Comparison of ENCODE assay signal across 22 mouse cellular contexts in the genomic region with DNA sequence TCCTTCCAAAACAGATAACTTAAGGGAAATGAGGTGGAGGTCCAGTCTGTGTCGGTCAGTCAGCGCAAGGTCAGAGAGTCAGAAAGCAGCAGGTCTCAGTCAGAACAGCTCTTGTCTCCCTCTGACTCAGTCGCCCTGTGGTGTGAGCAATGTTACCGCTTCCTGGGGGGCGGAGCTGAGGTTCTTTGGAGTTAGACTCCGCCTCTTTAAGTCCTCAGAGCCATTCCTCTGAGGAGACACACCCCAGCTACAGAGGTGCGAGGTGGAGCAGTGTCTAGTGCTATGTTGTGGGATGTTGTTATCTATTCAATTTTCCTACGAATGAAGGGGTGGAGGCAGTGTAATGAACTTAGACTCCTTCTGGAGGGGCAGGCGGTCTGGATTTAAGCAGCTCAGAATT. TPM values are rescaled to one million over a fixed set of nuclear protein-coding genes. Genes with fewer than 3 reads are reported as not detected.
A peak's percentile ranks its signal among the peaks of the same experiment; 100 is the strongest.
DNase-seq lines count a peak whose midpoint lies in the region; ATAC-seq and TF ChIP-seq lines count a peak whose summit lies in the region.
"Had no signal": no experiment of that assay in that cellular context is flagged by ENCODE, and none has a peak within 500 bp of the region (broad histone marks: within the 10 kb centered on the region; RNA-seq: fewer than 3 reads in every experiment).

No protein-coding gene starts in this region.

- ATAC-seq in CD4-positive, CD25-positive, alpha-beta regulatory T cell, adult 4 months = no peak
- peak; percentile 18; the same call in 1 of the 2 replicates for ATAC-seq in neural tube, embryonic 14.5 days (ENCODE audit: low read depth)
- ATAC-seq in megakaryocyte, adult 5-6 weeks (ENCODE audit: poor library complexity, severe bottlenecking) = peak; percentile 53
- ATAC-seq in stomach, postnatal 0 days (ENCODE audit: low FRiP score, low TSS enrichment) = no peak

- no peak for TF ChIP-seq CTCF in stomach, postnatal 0 days (IDR thresholded peaks at IDR 0.05; ENCODE audit: low read depth)

- no peaks in the 10 kb centered on the region for H3K36me3 ChIP-seq in neural tube, embryonic 14.5 days (ENCODE audit: control insufficient read depth, insufficient read depth, low read length)
- no peaks in the 10 kb centered on the region for H3K36me3 ChIP-seq in stomach, postnatal 0 days (ENCODE audit: control insufficient read depth, insufficient read depth, low read length)
- H3K36me3 ChIP-seq: G1E; heart, embryonic 15.5 days; hindbrain, embryonic 10.5 days; limb, embryonic 13.5 days; midbrain, embryonic 12.5 days; stomach, embryonic 15.5 days had no signal

- H3K9ac ChIP-seq in neural tube, embryonic 14.5 days (replicated peaks; ENCODE audit: low read depth, low read length) = no peak overlapping the region
- H3K9ac ChIP-seq in stomach, postnatal 0 days (ENCODE audit: low read length) = no peak overlapping the region
- H3K9ac ChIP-seq: heart, embryonic 15.5 days; limb, embryonic 13.5 days; midbrain, embryonic 12.5 days; stomach, embryonic 15.5 days had no signal

- H3K9me3 ChIP-seq in neural tube, embryonic 14.5 days (ENCODE audit: control insufficient read depth, low read length) = no peaks in the 10 kb centered on the region
- H3K9me3 ChIP-seq in stomach, postnatal 0 days (ENCODE audit: control insufficient read depth, low read length) = no peaks in the 10 kb centered on the region
- H3K9me3 ChIP-seq: heart, embryonic 15.5 days; hindbrain, embryonic 10.5 days; limb, embryonic 13.5 days; midbrain, embryonic 12.5 days; stomach, embryonic 15.5 days had no signal

- 10% methylated on average over 9 of the region's 9 CpGs for WGBS in neural tube, embryonic 14.5 days
- 11% methylated on average over 9 of the region's 9 CpGs for WGBS in stomach, postnatal 0 days

- no peak overlapping the region for H3K4me2 ChIP-seq in neural tube, embryonic 14.5 days (ENCODE audit: low read depth, low read length)
- no peak overlapping the region for H3K4me2 ChIP-seq in stomach, postnatal 0 days (replicated peaks; ENCODE audit: low read depth)
- H3K4me2 ChIP-seq: heart, embryonic 15.5 days; limb, embryonic 13.5 days; midbrain, embryonic 12.5 days; stomach, embryonic 15.5 days had no signal

- H3K27me3 ChIP-seq in neural tube, embryonic 14.5 days (ENCODE audit: control insufficient read depth, insufficient read depth, low read length) = peaks cover 16% of the 10 kb centered on the region; the same call in 1 of the 2 replicates
- peaks cover 8% of the 10 kb centered on the region for H3K27me3 ChIP-seq in stomach, postnatal 0 days (ENCODE audit: control insufficient read depth, insufficient read depth, low read length)

- peak; percentile 6 for DNase-seq in CD4-positive, CD25-positive, alpha-beta regulatory T cell, adult 2 months (ENCODE audit: low read depth, low spot score)
- DNase-seq in neural tube, embryonic 10.5 days (ENCODE audit: extremely low spot score, low spot score) = no peak
- peak; percentile 89 for DNase-seq in R1 (ENCODE audit: low read depth, low spot score)
- DNase-seq in stomach, postnatal 0 days (ENCODE audit: low spot score) = no peak
- DNase-seq in spleen, postnatal 4 days (ENCODE audit: low spot score in 2 of 2) = no peak
- DNase-seq: adrenal gland, postnatal 25 days; cerebellum, postnatal 10 days; gastrocnemius, postnatal 10 days; kidney, adult 8-10 months; kidney, postnatal 25 days; lung, adult 2 months; lung, postnatal 36 days; spleen, adult 18-20 months had no signal

- no peak for TF ChIP-seq EP300 in stomach, postnatal 0 days (optimal IDR thresholded peaks at IDR 0.05)

- no peak overlapping the region for H3K27ac ChIP-seq in neural tube, embryonic 14.5 days (ENCODE audit: low read depth, low read length)
- no peak overlapping the region for H3K27ac ChIP-seq in stomach, postnatal 0 days (replicated peaks)
- H3K27ac ChIP-seq: heart, embryonic 15.5 days; hindbrain, embryonic 10.5 days; limb, embryonic 13.5 days; midbrain, embryonic 12.5 days; stomach, embryonic 15.5 days had no signal

- no peak overlapping the region for H3K4me3 ChIP-seq in neural tube, embryonic 14.5 days (ENCODE audit: low read depth, low read length)
- H3K4me3 ChIP-seq in stomach, postnatal 0 days (ENCODE audit: low read depth, low read length) = no peak overlapping the region
- H3K4me3 ChIP-seq: heart, embryonic 15.5 days; limb, embryonic 13.5 days; midbrain, embryonic 12.5 days; stomach, embryonic 15.5 days had no signal

- H3K4me1 ChIP-seq in neural tube, embryonic 14.5 days (ENCODE audit: control insufficient read depth, insufficient read depth, low read length) = no peaks in the 10 kb centered on the region
- H3K4me1 ChIP-seq in stomach, postnatal 0 days (replicated peaks; ENCODE audit: control insufficient read depth, insufficient read depth) = no peaks in the 10 kb centered on the region

RNA-seq across cellular contexts. Expression of a gene that starts 1.9 kb away (rescaled TPM):
- not detected for polyA plus RNA-seq in CD4-positive, CD25-positive, alpha-beta regulatory T cell, adult 4 months (2017; shearing (Covaris generic))
- 3.0 and 3.3 TPM in 2 replicates for polyA plus RNA-seq in neural tube, embryonic 14.5 days (2014; fragmentation: Nextera tagmentation; extraction: Ambion mirVana)
- total RNA-seq in megakaryocyte, adult 5-6 weeks (2015) = not detected in 2 replicates
- total RNA-seq in megakaryocyte, adult 5-6 weeks (2017) = not detected in 2 replicates
- polyA plus RNA-seq in stomach, postnatal 0 days (2015; fragmentation: Nextera tagmentation; extraction: Ambion mirVana) = 0.04 TPM in 1 of 2 replicates, not detected in the other
- total RNA-seq: adrenal gland, postnatal 25 days; gastrocnemius, postnatal 10 days had no signal
- polyA plus RNA-seq: G1E; heart, embryonic 15.5 days; limb, embryonic 13.5 days; lung, adult 2 months; midbrain, embryonic 12.5 days; stomach, embryonic 15.5 days had no signal

RNA-seq across cellular contexts. Expression of a gene that starts 58.2 kb away (rescaled TPM):
- polyA plus RNA-seq in CD4-positive, CD25-positive, alpha-beta regulatory T cell, adult 4 months (2017; shearing (Covaris generic)) = 10 to 100 TPM; 16.3 to 19.6 TPM
- 23.2 and 31.4 TPM in 2 replicates for polyA plus RNA-seq in neural tube, embryonic 14.5 days (2014; fragmentation: Nextera tagmentation; extraction: Ambion mirVana)
- total RNA-seq in megakaryocyte, adult 5-6 weeks (2015) = 14.7 and 15.6 TPM in 2 replicates
- 16.1 and 16.3 TPM in 2 replicates for total RNA-seq in megakaryocyte, adult 5-6 weeks (2017)
- polyA plus RNA-seq in stomach, postnatal 0 days (2015; fragmentation: Nextera tagmentation; extraction: Ambion mirVana) = 8.7 and 9.0 TPM in 2 replicates

Comparison
In these comparisons a context has a peak if more than half of its experiments do, and no peak if none do; other contexts are left out.
1. DNase-seq: peak in CD4-positive, CD25-positive, alpha-beta regulatory T cell, adult 2 months (single experiment) and R1 (single experiment); none in neural tube, embryonic 10.5 days (single experiment), stomach, postnatal 0 days (single experiment) and spleen, postnatal 4 days (0 of 2).
2. ATAC-seq: peak in neural tube, embryonic 14.5 days (single experiment) and megakaryocyte, adult 5-6 weeks (single experiment); none in CD4-positive, CD25-positive, alpha-beta regulatory T cell, adult 4 months (single experiment) and stomach, postnatal 0 days (single experiment).